Mouse (Mus musculus) hindbrain, embryonic 11.5 days (tissue): ENCODE measurements at regions not wholly inside any gene's neighbourhood (a gene's known extent, or its start where the extent isn't known, plus 50 kb on each side); places are given as distances from the start of the nearest gene placed in this dataset.

Experiments used
- ATAC-seq: fragments of 200-750 bp; cut with Nextera tagmentation; 2 replicates; pipeline ENCODE4 v1.8.0; 2017; ENCODE audit warnings: mild to moderate bottlenecking, moderate TSS enrichment, moderate library complexity; ENCODE audit not compliant: low FRiP score
- DNase-seq: peaks from one replicate; pipeline ENCODE4 v3.0.0-alpha.2; 2015; ENCODE audit warnings: low spot score
- H3K27ac ChIP-seq: fragments of 300-500 bp; sonication (generic); 2 replicates; pipeline ENCODE4 v1.5.1; 2014; ENCODE audit warnings: mild to moderate bottlenecking, low read depth, low read length
- H3K27me3 ChIP-seq: fragments of 300-500 bp; sonication (generic); 2 replicates; pipeline ENCODE4 v1.6.1; 2014; ENCODE audit warnings: mild to moderate bottlenecking, low read length, moderate library complexity, mixed read lengths; ENCODE audit not compliant: control insufficient read depth, insufficient read depth
- H3K36me3 ChIP-seq: fragments of 300-500 bp; sonication (generic); 2 replicates; pipeline ENCODE4 v1.6.1; 2014; ENCODE audit warnings: mild to moderate bottlenecking, low read length, moderate library complexity, mixed read lengths; ENCODE audit not compliant: control insufficient read depth, insufficient read depth
- H3K4me1 ChIP-seq: fragments of 300-500 bp; sonication (generic); replicated peaks from 2 replicates; pipeline ENCODE4 v1.6.1; 2014; ENCODE audit warnings: low read length, mixed read lengths; ENCODE audit not compliant: control insufficient read depth, insufficient read depth
- H3K4me2 ChIP-seq: fragments of 300-500 bp; sonication (generic); replicated peaks from 2 replicates; pipeline ENCODE4 v1.6.1; 2014; ENCODE audit warnings: mild to moderate bottlenecking, low read depth, low read length
- H3K4me3 ChIP-seq: fragments of 300-500 bp; sonication (generic); 2 replicates; pipeline ENCODE4 v1.5.1; 2014; ENCODE audit warnings: low read depth, low read length
- H3K9ac ChIP-seq: fragments of 300-500 bp; sonication (generic); 2 replicates; pipeline ENCODE4 v1.6.1; 2014; ENCODE audit warnings: low read depth, low read length
- H3K9me3 ChIP-seq: fragments of 300-500 bp; sonication (generic); 2 replicates; pipeline ENCODE4 v1.6.1; 2016; ENCODE audit warnings: low read length; ENCODE audit not compliant: control insufficient read depth
- WGBS: fragments of 180-500 bp; shearing (Covaris S2); extraction: QIAGEN DNeasy Blood & Tissue Kit; methylation state at CpG from one replicate; pipeline ENCODE4 v1.1.7; 2014; 5-methylcytosine and 5-hydroxymethylcytosine counted together

GRCm38 (mm10) chr6:104309166-104309565, 183.4 kb upstream of the Cntn6 start:
- H3K27me3 ChIP-seq = no peaks in the 10 kb centered on the region
- WGBS = 81% methylated on average over 7 of the region's 7 CpGs
- H3K4me3 ChIP-seq = no peak overlapping the region
- no peak for DNase-seq
- H3K9me3 ChIP-seq = no peaks in the 10 kb centered on the region
- H3K4me2 ChIP-seq = no peak overlapping the region
- H3K27ac ChIP-seq = no peak overlapping the region
- H3K36me3 ChIP-seq = no peaks in the 10 kb centered on the region
- no peak overlapping the region for H3K9ac ChIP-seq
- H3K4me1 ChIP-seq = no peaks in the 10 kb centered on the region
- no peak for ATAC-seq

GRCm38 (mm10) chr6:104312993-104313392, 179.6 kb upstream of the Cntn6 start:
- H3K4me1 ChIP-seq = no peaks in the 10 kb centered on the region
- ATAC-seq = peak; percentile 72; the same call in 1 of the 2 replicates
- no peaks in the 10 kb centered on the region for H3K27me3 ChIP-seq
- H3K9ac ChIP-seq = no peak overlapping the region
- peak; percentile 27 for DNase-seq
- H3K9me3 ChIP-seq = no peaks in the 10 kb centered on the region
- no peak overlapping the region for H3K27ac ChIP-seq
- H3K36me3 ChIP-seq = no peaks in the 10 kb centered on the region
- H3K4me3 ChIP-seq = no peak overlapping the region
- no peak overlapping the region for H3K4me2 ChIP-seq
- WGBS = 50% methylated on average over 3 of the region's 3 CpGs

GRCm38 (mm10) chr6:104318451-104318850, 174.1 kb upstream of the Cntn6 start:
- Histone ChIP-seq H3K36me3 (no peaks in the 10 kb centered on the region), H3K9ac (no peak overlapping the region), H3K4me3 (no peak overlapping the region), H3K4me1 (no peaks in the 10 kb centered on the region), H3K27me3 (no peaks in the 10 kb centered on the region), H3K27ac (no peak overlapping the region), H3K4me2 (no peak overlapping the region), H3K9me3 (no peaks in the 10 kb centered on the region)
- WGBS = 92% methylated on average over 4 of the region's 4 CpGs
- ATAC-seq (no peak), DNase-seq (no peak)

- no peaks in the 10 kb centered on the region for H3K27me3 ChIP-seq
- WGBS = 82% methylated on average over 5 of the region's 5 CpGs
- no peaks in the 10 kb centered on the region for H3K36me3 ChIP-seq
- no peak for ATAC-seq
- H3K9ac ChIP-seq = no peak overlapping the region
- no peaks in the 10 kb centered on the region for H3K4me1 ChIP-seq
- no peak for DNase-seq
- no peak overlapping the region for H3K4me2 ChIP-seq
- no peak overlapping the region for H3K27ac ChIP-seq
- H3K9me3 ChIP-seq = no peaks in the 10 kb centered on the region
- H3K4me3 ChIP-seq = no peak overlapping the region
Measured at GRCm38 (mm10) chr6:104322182-104322581, 170.4 kb upstream of the Cntn6 start.

GRCm38 (mm10) chr6:104339134-104339848, 153.3 kb upstream of the Cntn6 start:
- no peak for ATAC-seq

GRCm38 (mm10) chr6:104343986-104344385, 148.6 kb upstream of the Cntn6 start:
- Histone ChIP-seq H3K4me2 (no peak overlapping the region), H3K9me3 (no peaks in the 10 kb centered on the region), H3K36me3 (no peaks in the 10 kb centered on the region), H3K27ac (no peak overlapping the region), H3K4me1 (no peaks in the 10 kb centered on the region), H3K27me3 (no peaks in the 10 kb centered on the region), H3K9ac (no peak overlapping the region), H3K4me3 (no peak overlapping the region)
- no peak for DNase-seq
- 79% methylated on average over 1 of the region's 1 CpGs for WGBS
- no peak for ATAC-seq

More at GRCm38 (mm10) chr6:104339134-104339848, 153.3 kb upstream of the Cntn6 start:
- no peaks in the 10 kb centered on the region for H3K4me1 ChIP-seq
- no peak for DNase-seq
- H3K36me3 ChIP-seq = no peaks in the 10 kb centered on the region
- no peak overlapping the region for H3K27ac ChIP-seq
- no peaks in the 10 kb centered on the region for H3K9me3 ChIP-seq
- no peak overlapping the region for H3K9ac ChIP-seq
- 82% methylated on average over 8 of the region's 8 CpGs for WGBS
- no peaks in the 10 kb centered on the region for H3K27me3 ChIP-seq
- H3K4me3 ChIP-seq = no peak overlapping the region
- no peak overlapping the region for H3K4me2 ChIP-seq
